Mouse (Mus musculus) liver, adult 2 months (tissue): ENCODE measurements around the gene Ythdf2.

ENCODE experiments used
- CTCF ChIP-seq: fragments of 200-500 bp; IDR thresholded peaks from 2 replicates; pipeline ENCODE4 v1.5.1; 2011; ENCODE audit warnings: low read depth, low read length, control low read depth
- POLR2A ChIP-seq: fragments of 200-500 bp; IDR thresholded peaks from 2 replicates; pipeline ENCODE4 v1.6.1; 2011; ENCODE audit warnings: low read length, control low read depth; ENCODE audit not compliant: insufficient read depth; ENCODE audit errors: extremely low read depth

DNA sequence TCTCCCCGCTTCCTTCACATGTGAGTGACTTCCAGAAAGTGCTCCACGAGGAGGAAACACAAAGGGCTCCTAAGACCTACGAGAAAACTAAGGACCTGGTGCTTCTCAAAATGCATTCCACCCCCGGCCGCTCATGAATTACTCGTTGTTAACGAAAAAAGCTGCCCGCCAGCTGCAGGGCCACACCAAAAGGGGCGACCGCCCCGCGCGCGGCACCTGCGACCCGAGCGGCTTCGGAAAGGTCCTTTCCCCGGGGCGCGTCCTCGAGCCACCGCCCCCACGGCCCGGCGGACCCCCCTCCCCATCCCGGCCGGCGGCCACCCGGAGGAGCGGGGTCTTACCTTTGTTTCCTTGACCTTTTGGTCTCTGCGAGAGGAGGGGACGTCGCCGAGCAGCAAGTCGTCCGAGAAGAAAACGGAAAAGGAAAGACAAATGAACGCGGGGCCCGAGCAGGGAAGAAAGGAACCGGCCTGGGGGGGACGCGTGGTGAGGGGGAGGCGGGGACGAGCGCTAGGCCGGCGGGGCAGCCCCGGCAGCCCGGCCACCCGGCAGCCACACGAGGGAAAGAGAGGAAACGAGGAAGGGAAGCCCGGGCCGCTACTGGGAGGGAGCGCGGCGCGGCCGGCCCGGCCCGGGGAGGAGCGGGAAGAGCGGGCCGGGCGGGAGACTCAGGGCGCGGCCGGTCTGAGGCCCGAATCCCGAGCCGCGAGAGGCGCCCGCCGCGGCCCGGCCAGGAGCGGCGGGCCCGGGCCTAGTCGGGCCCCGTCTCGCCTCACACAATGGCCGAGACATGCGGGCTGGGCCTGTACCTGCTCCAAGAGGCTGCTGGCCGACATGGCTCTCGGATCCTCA is 786 bp downstream of the Ythdf2 start:
- TF ChIP-seq CTCF (no peak), POLR2A (no peak)
